Mouse (Mus musculus): ENCODE data around the gene Ncoa1.
"Not testable (repeated sequence)": the region's sequence is repeated elsewhere in the genome, so short reads cannot be mapped to it uniquely, and the experiment has no call there.

Ncoa1 gene

DNA sequence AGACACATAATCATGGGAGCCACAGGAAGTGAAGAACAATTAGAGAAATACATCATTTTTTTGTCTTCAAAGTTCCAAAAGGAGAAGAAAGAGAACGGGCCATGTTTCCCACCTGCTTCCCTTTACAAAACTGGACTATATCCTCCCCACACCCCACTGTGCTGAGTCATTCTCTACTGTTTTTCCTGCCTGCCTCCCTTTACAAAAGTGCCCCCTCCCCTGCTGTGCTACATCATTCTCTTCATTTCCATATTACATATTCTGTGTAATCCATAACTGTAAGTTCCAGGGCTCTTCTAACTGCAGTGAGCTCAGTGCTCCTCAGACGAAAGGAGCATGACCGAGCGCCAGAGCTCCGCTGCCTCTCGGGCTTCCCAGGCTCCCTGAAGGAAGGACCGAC is 80.8 kb downstream of the Ncoa1 start:
- DNase-seq (ENCODE audit: low read depth, low spot score) = no peak

DNA sequence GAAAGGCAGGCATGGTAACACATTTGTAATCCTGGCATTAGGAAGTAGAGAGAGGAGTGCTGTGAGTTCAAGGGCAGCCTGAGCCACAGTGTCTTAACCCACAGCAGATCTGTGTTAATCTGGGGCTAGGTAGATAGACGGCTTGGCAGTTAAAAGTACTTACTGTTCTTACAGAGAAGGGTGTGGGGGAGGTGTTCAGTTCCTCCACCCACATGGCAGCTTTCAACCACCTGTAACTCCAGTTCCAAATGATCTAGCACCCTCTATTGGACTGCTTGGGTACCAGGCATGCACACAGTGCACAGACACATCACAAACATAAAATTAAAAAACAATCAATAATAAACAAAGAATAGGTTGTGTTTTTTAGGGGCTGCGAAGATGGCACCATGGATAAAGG is 84.4 kb downstream of the Ncoa1 start:
- DNase-seq (ENCODE audit: low read depth, low spot score) = no peak

DNA sequence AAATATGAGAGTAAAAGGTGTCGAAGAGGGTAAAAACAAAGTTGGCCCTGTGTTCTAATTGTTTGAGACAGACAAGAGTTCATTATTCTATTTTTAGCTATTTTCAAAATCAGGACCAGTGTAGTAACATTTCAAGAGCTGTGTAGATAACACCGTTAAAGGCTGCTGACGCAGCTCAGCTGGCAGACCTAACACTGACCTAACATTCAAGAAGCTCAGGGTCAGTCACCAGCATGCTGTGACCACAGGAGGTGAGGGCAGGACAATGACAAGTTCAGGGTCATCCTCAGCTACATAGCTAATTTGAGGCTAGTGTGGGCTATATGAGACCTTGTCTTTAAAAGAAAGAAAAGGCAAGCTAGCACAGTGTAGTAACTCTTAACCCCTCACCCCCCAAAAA is 84.9 kb downstream of the Ncoa1 start:
- DNase-seq (ENCODE audit: low read depth, low spot score) = no peak

DNA sequence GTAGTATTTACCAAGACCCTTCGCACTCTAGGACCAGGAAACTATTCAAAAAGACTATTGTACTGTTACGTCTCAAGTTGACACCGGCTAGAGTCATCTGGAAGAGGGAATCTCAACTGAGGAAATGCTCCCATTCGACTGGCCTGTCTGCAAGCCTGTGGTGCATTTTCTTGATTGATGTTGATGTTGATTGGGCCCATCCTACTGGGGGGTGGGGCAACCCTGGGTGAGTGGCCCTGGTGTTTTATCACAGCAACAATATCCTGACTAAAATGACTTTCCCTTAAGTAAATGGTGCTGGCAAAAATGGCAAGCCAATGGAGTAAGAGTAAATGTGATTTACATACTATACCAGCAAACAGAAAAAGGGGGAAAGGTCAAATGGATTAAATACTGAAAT is 85.7 kb downstream of the Ncoa1 start:
- DNase-seq (ENCODE audit: low read depth, low spot score) = no peak

DNA sequence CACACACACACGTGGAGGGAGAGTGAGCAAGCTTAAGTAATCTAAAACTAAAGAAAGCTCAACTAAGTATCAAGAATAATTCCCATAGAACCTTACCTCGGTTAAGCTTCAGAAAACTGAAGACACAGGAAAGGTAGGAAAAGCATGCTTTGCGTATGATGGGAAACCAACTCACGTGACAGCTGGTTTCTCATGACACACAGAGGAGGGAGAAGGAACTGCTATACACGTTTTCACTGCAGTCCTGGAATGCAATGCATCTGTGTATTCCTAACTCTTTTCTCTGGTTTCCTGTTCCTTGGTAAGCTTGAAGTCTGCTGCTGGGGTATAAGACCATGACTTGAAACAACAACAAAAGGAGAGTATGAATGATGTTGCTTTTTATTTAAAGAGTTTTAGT is 86.3 kb downstream of the Ncoa1 start:
- no peak for DNase-seq (ENCODE audit: low read depth, low spot score)

DNA sequence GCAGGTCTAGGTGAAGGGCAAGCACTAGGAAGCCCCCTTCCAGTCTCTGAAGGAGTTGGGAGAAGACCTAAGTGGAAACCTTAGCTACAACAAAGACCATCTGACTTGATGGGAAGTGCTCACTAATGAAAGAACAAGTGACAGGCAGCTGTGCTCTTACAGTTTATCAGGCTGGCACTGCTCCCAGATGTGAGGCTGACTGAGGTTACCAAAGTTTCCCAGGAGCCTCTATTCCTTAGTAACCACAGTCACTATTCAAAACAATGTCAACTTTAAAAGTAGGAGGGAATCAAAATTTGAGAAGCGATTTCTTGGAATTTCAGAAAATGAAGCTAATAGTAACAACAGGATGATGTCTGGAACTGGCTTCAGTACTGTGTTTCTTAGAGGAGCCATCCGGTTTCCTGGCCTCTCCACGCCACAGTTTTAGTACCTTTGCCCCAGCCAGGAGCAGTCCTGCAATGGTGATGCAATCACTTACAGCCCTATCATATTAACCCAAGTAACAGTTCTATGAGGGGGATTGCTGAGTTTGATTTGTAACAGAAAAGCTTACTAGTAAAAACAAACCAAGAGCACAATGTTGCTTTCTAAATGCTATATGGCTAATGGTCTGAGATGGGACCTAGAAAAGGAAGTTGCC is 90.8 kb downstream of the Ncoa1 start:
- no peak for DNase-seq (ENCODE audit: low read depth, low spot score)

DNA sequence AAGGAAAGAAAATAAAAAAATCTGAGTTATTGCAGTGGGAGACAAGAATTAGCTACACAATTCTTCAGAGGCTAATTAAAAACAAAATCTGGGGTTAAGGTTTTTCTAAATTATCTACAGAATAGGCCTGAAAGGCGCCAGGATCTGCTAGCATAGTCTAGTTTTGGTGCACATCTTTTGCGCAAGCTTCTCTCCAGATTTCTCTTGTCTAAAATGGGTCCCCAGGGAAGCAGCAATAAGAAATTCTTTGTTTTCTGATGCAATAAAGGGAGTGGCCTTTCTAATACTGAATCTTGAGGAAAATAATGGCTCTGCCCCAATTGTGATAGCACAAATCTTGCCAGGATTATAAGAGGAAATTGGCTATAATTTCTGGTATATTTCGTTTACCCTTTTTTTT is 93.9 kb downstream of the Ncoa1 start:
- DNase-seq (ENCODE audit: low read depth, low spot score) = no peak

DNA sequence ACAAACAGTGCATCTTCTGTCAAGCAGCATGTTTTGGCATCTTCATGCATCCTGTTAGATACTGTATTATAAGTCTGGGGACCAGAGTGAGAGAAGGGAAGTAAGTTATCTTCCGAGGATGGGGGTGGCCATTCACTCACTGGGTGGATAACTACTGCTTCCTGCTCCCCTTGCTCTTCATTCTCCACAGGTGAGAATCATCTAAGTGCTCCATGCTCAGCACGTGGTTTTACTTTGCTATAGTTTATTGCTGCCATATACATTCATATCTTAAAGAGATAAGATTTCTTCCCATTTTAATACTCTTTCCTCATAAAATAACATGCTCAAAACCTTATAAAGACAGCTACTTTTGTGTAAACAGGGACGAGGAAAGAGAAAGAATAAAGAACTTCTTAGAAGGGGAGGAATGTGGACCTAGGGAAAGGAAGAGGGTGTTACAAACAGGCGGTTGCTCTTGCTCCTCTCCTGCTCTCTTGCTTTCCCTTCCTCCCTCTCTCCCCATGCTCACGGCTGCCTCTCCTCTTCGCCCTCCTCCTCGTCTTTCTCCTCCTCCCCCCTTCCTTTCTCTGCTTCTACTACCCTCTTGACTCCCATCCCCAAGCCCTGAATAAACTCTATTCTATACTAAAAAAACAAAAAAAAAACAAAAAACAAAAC is 97.6 kb downstream of the Ncoa1 start:
- no peak for DNase-seq (ENCODE audit: low read depth, low spot score)

DNA sequence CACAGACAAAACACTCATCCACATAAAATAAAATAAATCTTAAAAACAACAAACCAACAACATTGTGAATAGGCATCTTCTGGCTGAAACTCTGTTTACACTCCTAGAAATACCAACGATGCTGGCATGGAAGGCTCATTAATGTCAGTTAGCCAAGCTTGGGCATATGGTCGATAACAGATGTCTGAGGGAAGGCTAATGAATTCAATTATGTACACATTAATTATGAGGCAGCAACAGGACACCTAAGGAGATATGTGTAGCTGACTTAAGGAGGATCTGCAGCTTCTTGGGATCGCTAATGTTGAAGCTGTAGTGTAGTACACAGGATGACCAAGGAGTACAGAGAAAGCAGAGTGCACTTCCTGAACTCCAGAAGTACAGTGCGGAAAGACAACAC is 100.5 kb downstream of the Ncoa1 start:
- peak; percentile 34 for DNase-seq (ENCODE audit: low read depth, low spot score)

DNA sequence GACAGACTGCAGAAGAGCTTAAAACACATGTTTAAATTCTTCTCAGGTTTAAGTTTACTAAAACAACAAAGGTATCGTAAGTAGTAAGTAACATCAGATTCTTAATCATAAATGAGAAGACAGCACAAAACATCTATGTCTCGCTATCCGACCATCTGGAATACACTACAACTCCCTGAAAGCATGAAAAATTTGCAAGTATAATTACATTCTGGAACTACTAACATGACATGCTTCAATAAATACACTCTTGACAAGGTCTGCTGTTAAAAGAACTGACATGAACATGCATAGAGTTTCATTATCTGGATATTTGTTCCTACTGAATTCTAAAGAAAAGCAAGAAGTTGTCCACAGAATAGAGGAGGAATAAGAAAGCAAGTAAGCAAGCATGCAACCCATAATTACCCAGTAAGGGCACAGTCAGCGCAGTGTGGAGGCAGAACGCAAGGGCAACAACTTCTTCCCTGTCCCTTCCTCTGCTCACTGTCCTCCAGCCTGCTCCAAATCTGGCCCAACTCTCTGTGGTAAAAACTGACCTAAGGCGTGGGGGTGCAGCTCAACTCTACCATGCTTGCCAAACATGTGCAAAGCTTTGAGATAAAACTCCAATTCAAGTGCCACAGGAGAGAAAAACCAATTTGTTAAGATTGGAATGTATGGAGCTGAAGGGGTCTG is 102.0 kb downstream of the Ncoa1 start:
- no peak for DNase-seq (ENCODE audit: low read depth, low spot score)

DNA sequence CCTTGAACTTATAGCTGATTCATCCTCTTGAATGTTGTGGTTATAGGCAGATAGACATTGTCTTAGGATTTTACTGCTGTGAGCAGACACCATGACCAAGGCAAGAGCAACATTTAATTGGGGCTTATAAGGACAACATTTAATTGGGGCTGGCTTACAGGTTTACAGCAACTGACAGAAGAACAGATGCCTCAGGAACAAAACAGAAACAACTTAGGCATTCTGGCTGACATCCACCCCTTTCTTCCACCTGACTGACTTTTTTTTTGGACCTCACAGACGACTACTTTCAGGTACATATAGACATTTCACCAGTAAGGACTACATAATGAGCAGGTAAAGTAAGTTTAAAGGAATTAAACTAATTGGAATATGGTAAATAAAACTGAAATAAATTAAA is 105.6 kb downstream of the Ncoa1 start:
- DNase-seq (ENCODE audit: low read depth, low spot score) = no peak

DNA sequence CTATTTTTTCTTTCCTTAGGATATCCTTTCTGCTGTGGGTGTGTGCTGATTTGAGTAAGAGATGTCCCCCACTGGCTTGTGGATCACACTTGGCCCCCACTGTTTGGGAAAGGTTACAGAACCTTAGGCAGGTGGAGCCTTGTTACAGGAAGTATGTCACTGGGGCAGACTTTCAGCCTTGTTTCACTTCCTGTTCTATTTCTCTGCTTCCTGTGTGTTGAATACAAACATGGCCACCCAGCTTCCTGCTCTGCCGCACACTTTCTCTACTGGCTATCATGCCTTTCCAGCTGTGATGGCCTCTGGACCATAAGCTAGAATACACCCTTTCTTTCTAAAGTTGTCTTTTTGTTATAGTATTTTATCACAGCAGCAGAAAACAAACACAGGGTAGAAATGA is 111.0 kb downstream of the Ncoa1 start:
- no peak for DNase-seq (ENCODE audit: low read depth, low spot score)

DNA sequence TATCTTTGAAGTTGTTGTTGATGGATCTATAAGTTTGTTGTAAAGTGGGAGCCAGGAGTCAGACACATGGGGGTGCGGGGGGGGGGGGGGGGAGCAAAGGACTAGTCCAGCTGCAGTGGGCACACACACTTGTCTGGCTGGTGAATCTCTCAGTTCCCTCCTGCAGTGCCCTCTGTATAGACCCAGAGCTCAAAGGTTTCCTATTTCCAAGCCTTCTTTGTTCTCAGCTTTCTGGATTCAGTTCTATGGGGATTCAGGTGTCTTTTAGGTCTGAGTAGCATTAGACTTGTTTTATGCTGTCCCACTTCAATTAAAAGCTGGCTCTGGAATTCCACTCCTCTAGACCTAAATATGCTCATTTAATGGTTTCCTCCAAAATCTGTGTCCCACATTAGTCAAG is 117.5 kb downstream of the Ncoa1 start:
- DNase-seq (ENCODE audit: low read depth, low spot score) = no peak

DNA sequence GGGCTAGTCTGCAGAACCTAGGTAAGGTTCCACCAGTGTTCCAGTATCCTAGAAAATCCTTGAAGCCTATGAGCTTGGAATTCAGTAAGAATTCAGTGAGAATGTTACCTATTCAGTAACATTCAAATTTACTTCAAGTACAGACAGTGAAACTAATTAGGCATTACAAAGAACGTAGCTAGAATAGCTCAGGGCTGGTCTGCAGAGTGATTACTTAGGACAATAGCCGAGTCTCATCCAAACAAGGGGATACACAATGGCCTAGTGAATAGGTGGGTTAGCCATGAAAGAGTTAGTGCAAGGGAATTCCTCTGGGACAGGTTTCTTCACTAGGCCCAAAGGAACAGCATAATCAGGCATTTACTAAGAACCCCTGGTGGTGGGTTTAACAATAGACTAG is 118.3 kb downstream of the Ncoa1 start:
- DNase-seq (ENCODE audit: low read depth, low spot score) = not testable (repeated sequence)

DNA sequence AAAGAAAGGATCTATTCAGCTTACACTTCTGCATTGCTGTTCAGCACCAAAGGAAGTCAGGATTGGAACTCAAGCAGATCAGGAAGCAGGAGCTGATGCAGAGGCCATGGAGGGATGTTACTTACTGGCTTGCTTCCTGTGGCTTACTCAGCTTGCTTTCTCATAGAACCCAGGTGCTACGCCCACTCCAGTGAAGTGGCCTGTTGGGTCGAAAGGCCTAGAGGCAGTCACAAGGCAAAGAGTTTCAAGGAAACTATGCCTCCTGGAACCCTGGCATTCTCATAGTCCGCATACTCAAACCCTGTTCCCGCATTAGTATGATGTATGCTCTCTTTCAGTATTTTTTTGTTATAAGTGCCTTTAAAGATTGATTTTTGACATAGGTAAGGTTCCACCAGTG is 118.9 kb downstream of the Ncoa1 start:
- no peak for DNase-seq (ENCODE audit: low read depth, low spot score)

DNA sequence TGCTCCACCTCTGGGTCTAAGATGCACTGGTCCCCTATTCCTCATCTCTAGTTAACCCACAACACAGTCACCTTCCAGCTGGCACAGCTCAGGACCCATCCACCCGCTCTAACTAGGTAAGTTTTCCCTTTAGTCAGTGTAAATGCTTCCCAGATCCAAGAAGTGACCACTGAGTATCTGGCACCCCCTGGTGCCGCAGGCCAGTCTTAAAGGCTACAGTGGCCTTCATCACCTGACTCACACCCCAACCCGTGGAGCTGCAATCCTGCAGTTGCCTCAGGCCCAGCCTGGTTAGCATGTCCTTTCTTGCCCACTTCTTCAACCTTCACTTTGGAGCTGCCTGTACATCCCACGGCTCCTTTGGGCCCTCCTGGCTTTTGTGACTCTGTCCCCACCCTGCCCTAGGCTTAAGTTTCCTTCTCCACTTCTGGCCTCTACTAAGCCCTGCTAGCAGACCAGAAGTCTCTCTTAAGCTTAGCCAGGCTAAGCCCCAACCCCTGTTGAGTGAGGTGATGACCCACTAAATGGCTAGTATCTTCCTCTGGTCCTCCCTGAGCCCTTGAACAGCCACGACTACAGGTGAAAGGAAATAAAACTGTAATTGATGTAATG is 120.0 kb downstream of the Ncoa1 start:
- DNase-seq (ENCODE audit: low read depth, low spot score) = no peak

DNA sequence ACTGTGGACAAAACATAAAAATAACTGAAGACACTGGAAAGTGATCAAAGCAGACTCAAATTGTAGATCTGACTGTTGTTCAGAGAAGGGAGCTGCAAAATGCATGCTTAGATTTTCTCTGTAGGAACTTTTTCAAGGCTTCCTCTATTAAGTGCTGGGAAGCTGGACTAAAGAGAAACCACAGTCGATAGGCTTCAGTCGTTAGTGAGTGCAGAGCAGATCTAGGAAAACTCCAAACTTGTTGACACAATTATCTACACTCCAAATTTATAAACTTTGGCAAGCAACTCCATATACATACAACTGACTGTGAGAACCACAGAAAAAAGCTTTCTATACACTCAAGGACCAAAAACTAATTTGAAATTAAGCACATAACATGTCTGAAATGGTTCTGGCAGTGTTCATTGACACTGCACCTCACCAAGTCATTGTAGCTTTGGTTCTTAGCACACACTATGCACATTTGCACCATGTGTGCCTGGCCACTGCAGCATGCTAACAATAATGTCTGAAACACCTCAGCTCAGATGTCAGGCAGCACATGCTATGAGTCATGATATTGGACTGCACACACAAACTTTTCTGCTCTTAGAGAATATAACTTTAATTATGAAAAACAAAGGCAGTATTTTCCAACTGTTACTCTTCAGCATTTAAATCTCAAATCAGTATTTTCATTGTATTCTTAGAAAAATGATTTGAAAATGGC is 121.8 kb downstream of the Ncoa1 start:
- no peak for DNase-seq (ENCODE audit: low read depth, low spot score)

DNA sequence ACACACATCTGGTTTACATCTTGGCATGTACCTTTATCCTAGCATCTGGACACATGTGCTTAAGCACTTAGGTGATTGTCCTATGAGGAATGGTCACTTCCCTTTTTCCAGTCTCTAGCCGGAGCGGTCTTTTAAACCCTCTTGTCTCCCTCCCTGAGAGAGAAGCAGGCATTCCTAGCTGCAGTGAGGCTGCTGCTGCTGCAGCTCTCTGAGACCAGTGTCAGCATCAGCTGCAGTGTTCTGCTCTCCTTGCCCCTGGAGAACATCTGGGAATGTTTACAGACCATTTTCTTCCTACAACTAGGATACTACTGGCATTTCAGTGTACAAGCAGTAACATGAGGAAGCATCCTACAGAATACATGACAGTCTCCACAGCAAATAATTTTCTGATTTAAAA is 133.8 kb downstream of the Ncoa1 start:
- no peak for DNase-seq (ENCODE audit: low read depth, low spot score)

DNA sequence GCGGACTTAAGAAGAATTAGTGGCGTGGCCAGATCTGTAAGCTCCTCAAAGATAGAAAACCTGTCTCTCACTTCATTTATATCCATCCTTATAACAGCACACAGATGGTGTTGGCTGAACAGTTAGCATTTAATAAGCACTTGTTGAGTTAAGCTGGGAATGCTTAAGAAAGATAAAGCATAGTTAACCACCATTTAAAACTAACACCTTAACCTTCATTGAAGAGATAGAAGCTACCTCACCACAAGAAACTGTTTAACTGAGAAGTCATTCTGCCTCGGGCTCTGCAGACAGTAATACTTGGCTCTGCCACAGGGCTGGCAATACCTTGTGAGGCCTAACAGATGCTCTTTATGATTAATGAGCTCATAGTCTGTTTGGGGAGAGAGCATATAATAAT is 134.9 kb downstream of the Ncoa1 start:
- no peak for DNase-seq (ENCODE audit: low read depth, low spot score)

DNA sequence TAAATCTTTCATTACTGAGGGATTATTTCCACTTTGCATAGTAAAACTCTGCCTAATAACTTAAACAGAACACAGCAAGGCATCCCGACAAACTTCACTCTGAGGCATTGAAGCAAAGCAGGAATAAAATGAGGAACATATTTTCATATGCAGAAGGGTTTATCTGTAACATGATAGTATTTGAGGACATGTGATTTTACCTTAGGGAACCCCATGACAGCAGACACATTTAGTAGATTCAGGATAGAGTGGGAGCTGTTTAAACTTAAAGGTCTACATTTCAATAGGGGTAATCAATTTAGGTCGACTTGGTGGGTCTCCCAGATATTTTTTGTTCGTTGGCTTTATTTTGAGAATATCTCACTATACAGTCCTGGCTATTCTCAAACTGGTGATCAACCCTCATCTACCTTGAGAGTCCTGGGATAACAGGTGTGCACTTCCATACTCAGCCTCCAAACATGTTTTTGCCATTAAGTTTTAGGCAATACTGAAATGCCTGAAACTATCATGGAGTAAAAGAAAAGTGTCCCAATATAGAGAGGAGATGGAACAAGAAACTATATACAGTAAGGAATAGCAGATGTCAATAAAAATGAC is 136.6 kb downstream of the Ncoa1 start:
- DNase-seq (ENCODE audit: low read depth, low spot score) = no peak

DNA sequence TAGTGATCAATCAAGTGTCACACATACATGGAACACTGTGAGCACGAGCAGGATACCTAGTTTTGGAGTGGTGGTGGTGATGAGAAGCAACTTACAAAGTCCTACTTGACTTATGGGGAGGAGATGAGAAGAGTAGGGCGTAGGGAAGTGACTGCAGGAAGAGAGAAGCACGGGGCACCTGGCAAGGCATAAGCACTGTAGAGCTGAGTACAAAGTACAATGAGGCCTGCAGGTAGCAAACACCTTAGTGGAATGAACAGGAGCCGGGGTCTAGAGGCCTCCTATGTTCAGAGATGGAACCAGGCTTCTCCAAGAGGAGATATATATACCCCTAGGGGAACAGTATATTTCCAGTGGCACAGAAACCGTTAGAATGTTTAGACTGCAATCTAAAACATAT is 153.4 kb downstream of the Ncoa1 start:
- DNase-seq (ENCODE audit: low read depth, low spot score) = no peak

DNA sequence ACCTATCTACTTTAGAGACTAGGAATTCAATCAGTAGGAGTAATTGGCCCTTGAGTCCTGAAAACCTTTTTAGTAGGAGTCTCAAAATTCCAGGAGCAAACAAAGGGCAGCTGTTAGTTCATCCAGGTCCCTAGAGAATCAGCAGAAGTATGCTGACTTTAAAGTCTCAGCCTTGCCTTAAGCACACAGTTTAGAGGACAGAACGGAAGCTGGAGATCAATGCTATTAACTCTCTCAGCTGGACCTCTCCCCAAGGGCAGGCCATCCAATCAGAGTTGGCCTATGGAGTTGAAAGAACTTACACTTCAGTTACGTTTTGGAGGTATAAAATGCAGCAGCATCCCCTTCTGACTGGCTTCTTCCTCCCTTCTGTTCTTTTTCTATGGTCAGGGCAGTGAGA is 154.8 kb downstream of the Ncoa1 start:
- no peak for DNase-seq (ENCODE audit: low read depth, low spot score)
